Mouse (Mus musculus) bone marrow macrophage, adult 2 months (primary cell): ENCODE results near the gene Peli2.

Experiments used
- CTCF ChIP-seq: IDR thresholded peaks from 2 replicates; pipeline ENCODE4 v1.5.1; 2012; ENCODE audit warnings: low read depth, mild to moderate bottlenecking, low read length, moderate library complexity
- POLR2A ChIP-seq: IDR thresholded peaks from 2 replicates; pipeline ENCODE4 v1.6.1; 2012; ENCODE audit warnings: mild to moderate bottlenecking, low read depth, low read length, borderline replicate concordance

DNA sequence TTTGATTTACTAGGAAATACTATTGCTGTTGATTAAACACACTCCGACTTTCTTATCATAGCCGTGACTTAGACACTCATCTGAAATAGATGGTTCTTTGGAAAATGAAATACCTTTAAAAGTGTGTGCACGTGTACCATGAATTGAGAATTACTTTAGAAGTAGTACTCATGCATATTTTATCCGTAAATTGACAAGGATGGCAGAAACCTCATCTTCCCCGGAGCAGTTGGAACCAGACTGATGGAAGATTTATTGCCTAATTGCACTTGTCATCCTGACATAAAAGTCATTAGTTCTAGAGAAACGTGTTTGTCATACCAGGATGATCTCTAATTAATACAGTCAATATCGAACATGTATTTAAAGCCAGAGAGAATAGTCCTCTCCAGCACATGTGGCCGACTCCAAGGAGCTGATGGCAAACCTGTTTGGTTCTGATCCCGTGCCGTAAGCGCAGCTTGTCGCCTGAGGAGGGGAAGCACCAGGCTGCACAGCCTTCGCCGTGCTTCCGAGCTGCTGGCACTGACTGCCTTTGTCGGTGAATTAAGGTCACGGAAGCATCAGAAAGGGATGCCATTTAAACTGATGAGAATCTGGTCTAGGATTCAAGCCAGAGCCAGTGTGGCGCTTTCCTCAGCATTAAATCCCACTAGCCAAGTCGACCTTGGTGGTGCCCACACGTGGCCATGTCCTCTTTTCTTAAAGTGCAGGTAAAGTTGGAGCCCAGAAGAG, 114.3 kb downstream of the Peli2 start:
- TF ChIP-seq CTCF (no peak), POLR2A (no peak)
